Mouse (Mus musculus) MEL (cell line): ENCODE results near the gene Mblac1.

Experiments
- CTCF ChIP-seq, 3 experiments: IDR thresholded peaks in 2 of 3; conservative IDR thresholded peaks in 1 of 3; 2 replicates each; pipeline ENCODE4 v1.5.1; 2011 to 2012; ENCODE audit warnings: low read length in 3 of 3, low read depth in 2 of 3, mild to moderate bottlenecking in 2 of 3, improper control_type of control experiment in 1 of 3, inconsistent platforms in 1 of 3, mixed read lengths in 1 of 3, moderate library complexity in 1 of 3; ENCODE audit not compliant: control insufficient read depth in 1 of 3, insufficient read depth in 1 of 3, poor library complexity in 1 of 3, severe bottlenecking in 1 of 3
- GATA1 ChIP-seq: IDR thresholded peaks from 2 replicates; pipeline ENCODE4 v1.6.1; 2011; ENCODE audit warnings: low read depth, low read length, improper control_type of control experiment
- KAT2A ChIP-seq: conservative IDR thresholded peaks from 2 replicates; pipeline ENCODE4 v1.6.1; 2012; ENCODE audit warnings: low read depth, low read length, improper control_type of control experiment, inconsistent platforms
- MAFK ChIP-seq: IDR thresholded peaks from 2 replicates; pipeline ENCODE4 v1.6.1; 2011; ENCODE audit warnings: low read depth, mild to moderate bottlenecking, low read length, improper control_type of control experiment, borderline replicate concordance
- NELFE ChIP-seq: IDR thresholded peaks from 2 replicates; pipeline ENCODE4 v1.6.1; 2011; ENCODE audit warnings: low read depth, low read length, improper control_type of control experiment
- POLR2A ChIP-seq, 2 experiments: IDR thresholded peaks; 2 replicates each; pipeline ENCODE4 v1.6.1; 2011 to 2012; ENCODE audit warnings: low read length in 2 of 2, mild to moderate bottlenecking in 2 of 2, control low read depth in 1 of 2, improper control_type of control experiment in 1 of 2, low read depth in 1 of 2, moderate library complexity in 1 of 2; ENCODE audit not compliant: control insufficient read depth in 1 of 2, insufficient read depth in 1 of 2, poor library complexity in 1 of 2
- POLR2AphosphoS5 ChIP-seq: IDR thresholded peaks from 2 replicates; pipeline ENCODE4 v1.6.1; 2012; ENCODE audit warnings: low read depth, borderline replicate concordance, mild to moderate bottlenecking, inconsistent platforms, low read length, moderate library complexity, mixed read lengths
- ZMIZ1 ChIP-seq: IDR thresholded peaks from 2 replicates; pipeline ENCODE4 v1.6.1; 2012; ENCODE audit warnings: low read depth, mild to moderate bottlenecking, inconsistent platforms, low read length, improper control_type of control experiment, moderate library complexity

GRCm38 (mm10) chr5:138163046-138163445, 31.1 kb upstream of the Mblac1 start:
- TF ChIP-seq GATA1 (no peak), CTCF (IDR thresholded peaks at IDR 0.05 in 2 of 3, conservative IDR thresholded peaks at IDR 0.05 in 1 of 3; ENCODE audit: control insufficient read depth in 1 of 3, insufficient read depth in 1 of 3, low read depth in 2 of 3, low read length in 3 of 3, poor library complexity in 1 of 3, severe bottlenecking in 1 of 3) (no peak), POLR2A (IDR thresholded peaks at IDR 0.05; ENCODE audit: control insufficient read depth in 1 of 2, insufficient read depth in 1 of 2, low read depth in 1 of 2, low read length in 2 of 2, poor library complexity in 1 of 2) (no peak; a peak in 1 of 4 replicates), KAT2A (no peak), NELFE (no peak), MAFK (no peak), ZMIZ1 (no peak), POLR2AphosphoS5 (no peak)
